Mouse (Mus musculus) intestine, postnatal 0 days (tissue): ENCODE results near the gene Dock10. TPM values are rescaled to one million over a fixed set of nuclear protein-coding genes. Genes with fewer than 3 reads are reported as not detected.

ENCODE experiments used
- ATAC-seq: fragments of 200-750 bp; cut with Nextera tagmentation; 2 replicates; pipeline ENCODE4 v1.8.0; 2017; ENCODE audit warnings: mild to moderate bottlenecking, moderate TSS enrichment, moderate library complexity
- H3K27ac ChIP-seq: fragments of 300-500 bp; sonication (generic); 2 replicates; pipeline ENCODE4 v1.5.1; 2014; ENCODE audit warnings: mild to moderate bottlenecking, low read depth, low read length, moderate library complexity
- H3K27me3 ChIP-seq: fragments of 300-500 bp; sonication (generic); replicated peaks from 2 replicates; pipeline ENCODE4 v1.6.1; 2014; ENCODE audit warnings: low read length, mixed read lengths; ENCODE audit not compliant: control insufficient read depth, insufficient read depth
- H3K36me3 ChIP-seq: fragments of 300-500 bp; sonication (generic); 2 replicates; pipeline ENCODE4 v1.6.1; 2014; ENCODE audit warnings: mild to moderate bottlenecking, moderate library complexity; ENCODE audit not compliant: control insufficient read depth, insufficient read depth
- H3K4me1 ChIP-seq: fragments of 300-500 bp; sonication (generic); replicated peaks from 2 replicates; pipeline ENCODE4 v1.6.1; 2014; ENCODE audit warnings: antibody characterized with exemption, low read length, mixed read lengths; ENCODE audit not compliant: control insufficient read depth, insufficient read depth
- H3K4me2 ChIP-seq: fragments of 300-500 bp; sonication (generic); replicated peaks from 2 replicates; pipeline ENCODE4 v1.6.1; 2014; ENCODE audit warnings: low read depth, mild to moderate bottlenecking, moderate library complexity
- H3K4me3 ChIP-seq: fragments of 300-500 bp; sonication (generic); 2 replicates; pipeline ENCODE4 v1.5.1; 2014; ENCODE audit warnings: low read depth, low read length
- H3K9ac ChIP-seq: fragments of 300-500 bp; sonication (generic); 2 replicates; pipeline ENCODE4 v1.6.1; 2014; ENCODE audit warnings: mild to moderate bottlenecking, low read depth, low read length
- H3K9me3 ChIP-seq: fragments of 300-500 bp; sonication (generic); 2 replicates; pipeline ENCODE4 v1.6.1; 2016; ENCODE audit warnings: mixed run types; ENCODE audit not compliant: control insufficient read depth
- CTCF ChIP-seq: sonication (generic); IDR thresholded peaks from 2 replicates; pipeline ENCODE4 v1.5.1; 2016; ENCODE audit warnings: low read depth, mild to moderate bottlenecking, control low read depth, antibody characterized with exemption, moderate library complexity
- WGBS: fragments of 180-500 bp; shearing (Covaris S2); extraction: QIAGEN DNeasy Blood & Tissue Kit; methylation state at CpG from one replicate; pipeline ENCODE4 v1.1.7; 2014; 5-methylcytosine and 5-hydroxymethylcytosine counted together
- polyA plus RNA-seq: library from polyadenylated mRNA; unstranded; fragments of >200 nt; fragmentation: Nextera tagmentation; extraction: Ambion mirVana; gene quantifications from 2 replicates; pipeline ENCODE4 v1.2.1, GENCODE M21; 2015

Dock10 gene
- polyA plus RNA-seq, 1 experiment from 2014 or later = 2.1 TPM

GRCm38 (mm10) chr1:80625371-80625770 is 133.0 kb downstream of the Dock10 start:
- TF ChIP-seq CTCF = no peak
- ATAC-seq = no peak
- Histone ChIP-seq H3K4me2 (no peak overlapping the region), H3K4me1 (no peaks in the 10 kb centered on the region), H3K27ac (no peak overlapping the region), H3K4me3 (no peak overlapping the region), H3K27me3 (no peaks in the 10 kb centered on the region), H3K9ac (no peak overlapping the region), H3K36me3 (no peaks in the 10 kb centered on the region), H3K9me3 (no peaks in the 10 kb centered on the region)
- 65% methylated on average over 1 of the region's 1 CpGs for WGBS

DNA sequence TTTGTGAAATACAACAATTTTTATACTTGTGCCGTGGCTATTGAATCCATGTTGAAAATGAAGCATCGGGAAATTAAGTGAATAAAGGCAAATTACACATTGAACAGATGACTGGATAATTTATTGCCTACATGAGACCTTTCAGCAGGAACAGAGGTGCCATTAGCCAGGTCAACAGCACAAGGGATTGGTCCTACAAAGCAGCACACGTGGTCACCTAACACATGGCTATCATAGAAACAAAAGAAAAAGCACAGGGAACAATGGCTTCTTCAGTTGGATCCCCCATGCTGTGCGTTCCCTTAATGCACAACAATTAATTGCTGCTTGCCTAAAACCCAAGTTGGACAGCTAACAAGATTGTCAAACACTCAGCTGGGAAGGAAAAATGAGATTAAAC is 133.8 kb downstream of the Dock10 start:
- no peak for TF ChIP-seq CTCF
- Histone ChIP-seq H3K9ac (no peak overlapping the region), H3K27ac (no peak overlapping the region), H3K4me1 (no peaks in the 10 kb centered on the region), H3K4me3 (no peak overlapping the region), H3K9me3 (no peaks in the 10 kb centered on the region), H3K27me3 (no peaks in the 10 kb centered on the region), H3K4me2 (no peak overlapping the region), H3K36me3 (no peaks in the 10 kb centered on the region)
- ATAC-seq = no peak
- 80% methylated on average over 4 of the region's 4 CpGs for WGBS

- Histone ChIP-seq H3K27ac (no peak overlapping the region), H3K9ac (no peak overlapping the region), H3K4me3 (no peak overlapping the region), H3K4me2 (no peak overlapping the region), H3K9me3 (no peaks in the 10 kb centered on the region), H3K36me3 (no peaks in the 10 kb centered on the region), H3K27me3 (no peaks in the 10 kb centered on the region), H3K4me1 (no peaks in the 10 kb centered on the region)
- TF ChIP-seq CTCF = no peak
- no peak for ATAC-seq
- 84% methylated on average over 1 of the region's 1 CpGs for WGBS
Observed at GRCm38 (mm10) chr1:80622646-80623045, 135.7 kb downstream of the Dock10 start.

DNA sequence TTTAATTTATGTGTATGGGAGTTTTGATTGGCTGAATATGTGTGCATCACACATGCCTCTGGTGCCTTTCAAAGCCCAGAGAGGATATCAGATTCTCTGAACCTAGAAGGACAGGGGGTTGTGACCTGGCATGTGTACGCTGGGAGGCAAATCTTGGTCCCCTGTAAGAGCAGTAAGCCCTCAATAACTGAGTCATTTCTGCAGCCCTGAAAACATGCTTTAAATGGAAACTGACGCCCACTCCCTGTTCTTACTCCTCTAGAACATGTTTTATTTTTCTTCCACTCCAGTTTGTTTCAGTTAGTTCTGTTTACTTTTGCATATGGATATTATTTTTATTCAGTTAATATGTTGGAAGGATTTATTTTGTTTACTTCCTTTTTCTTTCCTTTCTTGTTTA is 139.2 kb downstream of the Dock10 start:
- no peaks in the 10 kb centered on the region for H3K27me3 ChIP-seq
- no peak overlapping the region for H3K4me3 ChIP-seq
- H3K9me3 ChIP-seq = no peaks in the 10 kb centered on the region
- no peak for TF ChIP-seq CTCF
- H3K4me2 ChIP-seq = no peak overlapping the region
- WGBS = 80% methylated on average over 2 of the region's 2 CpGs
- no peak overlapping the region for H3K27ac ChIP-seq
- no peaks in the 10 kb centered on the region for H3K4me1 ChIP-seq
- no peak for ATAC-seq
- no peaks in the 10 kb centered on the region for H3K36me3 ChIP-seq
- H3K9ac ChIP-seq = no peak overlapping the region

GRCm38 (mm10) chr1:80616671-80617070 is 141.7 kb downstream of the Dock10 start:
- Histone ChIP-seq H3K9me3 (no peaks in the 10 kb centered on the region), H3K27ac (no peak overlapping the region), H3K4me2 (no peak overlapping the region), H3K36me3 (no peaks in the 10 kb centered on the region), H3K4me3 (no peak overlapping the region), H3K9ac (no peak overlapping the region), H3K4me1 (no peaks in the 10 kb centered on the region), H3K27me3 (no peaks in the 10 kb centered on the region)
- WGBS = 81% methylated on average over 5 of the region's 5 CpGs
- ATAC-seq = no peak
- no peak for TF ChIP-seq CTCF

DNA sequence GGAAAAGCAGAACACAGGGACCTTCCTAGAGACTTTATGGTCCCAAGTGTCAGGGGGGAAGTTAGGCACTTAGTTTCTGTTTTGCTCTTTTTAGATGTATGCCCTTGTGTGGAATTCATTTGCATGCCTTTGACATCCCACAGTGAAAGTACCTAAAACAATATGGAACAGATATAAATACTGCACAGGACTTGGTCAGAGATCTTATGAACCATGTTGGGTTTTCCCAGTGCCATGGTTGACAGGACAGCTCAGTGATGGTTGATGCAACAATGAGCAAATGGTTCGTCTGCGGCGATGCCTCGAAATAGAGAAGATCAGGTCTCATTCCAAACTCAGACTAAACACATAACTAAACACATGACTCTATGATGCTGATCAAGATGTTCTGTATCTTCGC is 143.6 kb downstream of the Dock10 start:
- 91% methylated on average over 5 of the region's 5 CpGs for WGBS
- H3K4me3 ChIP-seq = no peak overlapping the region
- no peaks in the 10 kb centered on the region for H3K9me3 ChIP-seq
- H3K4me2 ChIP-seq = no peak overlapping the region
- no peak overlapping the region for H3K9ac ChIP-seq
- H3K36me3 ChIP-seq = no peaks in the 10 kb centered on the region
- no peak for ATAC-seq
- TF ChIP-seq CTCF = no peak
- H3K27me3 ChIP-seq = no peaks in the 10 kb centered on the region
- H3K27ac ChIP-seq = no peak overlapping the region
- no peaks in the 10 kb centered on the region for H3K4me1 ChIP-seq

DNA sequence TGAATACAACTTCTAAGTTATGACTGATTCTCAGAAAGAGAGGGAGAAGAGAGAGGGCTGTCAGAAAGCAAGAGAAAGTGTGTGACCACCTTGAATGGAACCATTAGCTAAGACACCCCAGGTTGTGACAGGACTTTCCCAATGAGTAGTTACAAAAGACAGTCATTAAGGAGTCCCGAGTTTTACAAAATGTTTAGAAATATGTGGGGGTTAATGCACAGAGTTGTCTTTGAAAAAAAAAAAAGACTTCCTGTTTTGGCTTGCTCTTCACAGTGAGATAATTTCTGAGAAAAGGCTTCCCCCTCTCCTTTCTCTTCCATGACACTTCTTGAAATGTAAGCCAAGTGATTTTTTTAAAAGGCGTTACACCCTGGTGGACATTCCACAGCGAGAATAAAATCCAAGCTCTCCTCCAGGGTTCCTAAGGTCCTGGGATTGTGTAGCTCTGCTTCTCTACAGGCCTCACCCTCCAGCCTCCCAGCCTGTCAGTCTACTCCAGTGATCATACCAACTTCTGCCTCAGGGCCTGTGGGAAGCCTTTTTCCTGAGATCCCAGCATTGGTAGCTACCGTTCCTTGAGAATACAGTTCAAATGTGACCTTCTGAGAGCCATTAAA is 144.8 kb downstream of the Dock10 start:
- Histone ChIP-seq H3K9me3 (no peaks in the 10 kb centered on the region), H3K27me3 (no peaks in the 10 kb centered on the region), H3K4me2 (no peak overlapping the region), H3K4me1 (no peaks in the 10 kb centered on the region), H3K4me3 (no peak overlapping the region), H3K36me3 (no peaks in the 10 kb centered on the region), H3K27ac (no peak overlapping the region), H3K9ac (no peak overlapping the region)
- 75% methylated on average over 4 of the region's 4 CpGs for WGBS
- no peak for ATAC-seq
- no peak for TF ChIP-seq CTCF
